Comparison of ENCODE assay signal across 7 mouse cellular contexts in the genomic region with DNA sequence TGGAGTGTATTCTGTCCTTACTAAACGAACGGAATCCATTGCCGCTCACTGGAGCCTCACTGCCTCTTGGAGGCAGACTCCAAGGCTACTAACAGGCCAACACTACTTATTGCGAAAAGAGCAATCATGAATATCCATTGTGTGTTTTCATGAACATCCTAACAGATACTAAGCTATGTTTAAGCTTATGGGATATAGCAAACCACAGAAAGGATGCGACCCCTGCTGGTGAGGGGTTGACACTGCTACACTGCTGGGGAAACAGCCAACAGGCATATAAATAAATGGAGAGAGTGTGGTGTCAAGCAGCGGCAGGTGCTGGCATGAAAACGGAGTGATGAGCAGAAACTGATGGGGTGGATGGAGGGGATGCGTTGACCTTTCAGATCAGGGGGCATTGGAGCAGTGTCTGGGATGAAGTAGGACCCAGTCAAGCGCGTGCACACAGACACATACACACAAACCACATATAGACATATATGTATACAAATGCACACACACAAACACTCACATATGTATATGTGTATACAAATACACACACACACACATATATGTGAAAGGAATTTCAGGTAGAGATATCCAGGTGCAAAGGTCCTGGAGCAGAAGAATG. TPM values are rescaled to one million over a fixed set of nuclear protein-coding genes. Genes with fewer than 3 reads are reported as not detected.
DNase-seq lines count a peak whose midpoint lies in the region; ATAC-seq and TF ChIP-seq lines count a peak whose summit lies in the region.

No protein-coding gene starts in this region.

- no peak for ATAC-seq in heart, embryonic 16.5 days (replicated peaks; ENCODE audit: extremely low read depth, insufficient read depth, low FRiP score)

- TF ChIP-seq POLR2A in MEL (IDR thresholded peaks at IDR 0.05; ENCODE audit: control insufficient read depth in 1 of 2, insufficient read depth in 1 of 2, low read depth in 1 of 2, low read length in 2 of 2, poor library complexity in 1 of 2): no peak

- H3K36me3 ChIP-seq in MEL (ENCODE audit: control insufficient read depth in 1 of 2, insufficient read depth in 2 of 2, low read length in 2 of 2): peaks cover 0 to 18% of the 10 kb centered on the region in 2 experiments; a peak in 2 of 4 replicates
- H3K36me3 ChIP-seq in embryonic facial prominence, embryonic 10.5 days (replicated peaks): peaks cover 1% of the 10 kb centered on the region; the same call in 1 of the 2 replicates
- no peaks in the 10 kb centered on the region for H3K36me3 ChIP-seq in heart, embryonic 16.5 days (ENCODE audit: control insufficient read depth, insufficient read depth)

- DNase-seq in MEL (ENCODE audit: low read depth, low spot score): peak; percentile 91
- DNase-seq in adrenal gland, postnatal 25 days: peak; percentile 60
- DNase-seq in embryonic facial prominence, embryonic 10.5 days (ENCODE audit: low spot score): peak; percentile 78
- peak; percentile 47 to 66 for DNase-seq in kidney, postnatal 25 days
- peak; percentile 67 for DNase-seq in lung, postnatal 14 days
- DNase-seq in retina, postnatal 7 days (ENCODE audit: low read depth, low spot score): peak; percentile 43

- peak overlapping the region; percentile 46 to 60 for H3K4me3 ChIP-seq in MEL (ENCODE audit: control insufficient read depth in 1 of 2, insufficient read depth in 1 of 2, low read depth in 2 of 2, low read length in 2 of 2)
- H3K4me3 ChIP-seq in embryonic facial prominence, embryonic 10.5 days: no peak overlapping the region
- H3K4me3 ChIP-seq in heart, embryonic 16.5 days (ENCODE audit: low read length): no peak overlapping the region

- H3K27ac ChIP-seq in MEL (ENCODE audit: control insufficient read depth, low read depth, low read length): peak overlapping the region; percentile 55
- no peak overlapping the region for H3K27ac ChIP-seq in embryonic facial prominence, embryonic 10.5 days (replicated peaks)
- H3K27ac ChIP-seq in heart, embryonic 16.5 days (ENCODE audit: low read length): peak overlapping the region; percentile 80

- no peaks in the 10 kb centered on the region for H3K79me2 ChIP-seq in MEL (ENCODE audit: control insufficient read depth, insufficient read depth, low read length, poor library complexity)

- TF ChIP-seq EP300 in MEL (IDR thresholded peaks at IDR 0.05; ENCODE audit: low read depth in 1 of 2, low read length in 2 of 2): no peak

- TF ChIP-seq RAD21 in MEL (IDR thresholded peaks at IDR 0.05; ENCODE audit: low read depth, low read length): peak; percentile 92

- no peaks in the 10 kb centered on the region for H3K9me3 ChIP-seq in MEL (replicated peaks; ENCODE audit: insufficient read depth, low read length)
- H3K9me3 ChIP-seq in embryonic facial prominence, embryonic 10.5 days: no peaks in the 10 kb centered on the region
- H3K9me3 ChIP-seq in heart, embryonic 16.5 days (replicated peaks; ENCODE audit: control insufficient read depth, low read length): no peaks in the 10 kb centered on the region

- peak; percentile 84 to 96 (median 93) for TF ChIP-seq CTCF in MEL (IDR thresholded peaks at IDR 0.05 in 2 of 3, conservative IDR thresholded peaks at IDR 0.05 in 1 of 3; ENCODE audit: control insufficient read depth in 1 of 3, insufficient read depth in 1 of 3, low read depth in 2 of 3, low read length in 3 of 3, poor library complexity in 1 of 3, severe bottlenecking in 1 of 3)

- H3K4me2 ChIP-seq in heart, embryonic 16.5 days (ENCODE audit: low read depth, low read length): peak overlapping the region; percentile 77

- peak overlapping the region; percentile 60 for H3K9ac ChIP-seq in MEL (ENCODE audit: control insufficient read depth, low read depth, low read length, poor library complexity, severe bottlenecking)
- no peak overlapping the region for H3K9ac ChIP-seq in heart, embryonic 16.5 days (ENCODE audit: low read length)

- WGBS in embryonic facial prominence, embryonic 10.5 days: 65% methylated on average over 10 of the region's 10 CpGs
- 64% methylated on average over 10 of the region's 10 CpGs for WGBS in heart, embryonic 16.5 days

- H3K27me3 ChIP-seq in MEL (ENCODE audit: control insufficient read depth in 1 of 2, insufficient read depth in 2 of 2, low read length in 2 of 2): no peaks in the 10 kb centered on the region
- no peaks in the 10 kb centered on the region for H3K27me3 ChIP-seq in embryonic facial prominence, embryonic 10.5 days (replicated peaks; ENCODE audit: low read depth, poor library complexity, severe bottlenecking)
- H3K27me3 ChIP-seq in heart, embryonic 16.5 days (ENCODE audit: control insufficient read depth, insufficient read depth, low read length): no peaks in the 10 kb centered on the region

- H3K4me1 ChIP-seq in MEL (ENCODE audit: control insufficient read depth in 1 of 2, insufficient read depth in 2 of 2, low read length in 2 of 2): peaks cover 8 to 9% of the 10 kb centered on the region in 2 experiments
- peaks cover 18% of the 10 kb centered on the region for H3K4me1 ChIP-seq in embryonic facial prominence, embryonic 10.5 days
- peaks cover 29% of the 10 kb centered on the region for H3K4me1 ChIP-seq in heart, embryonic 16.5 days (ENCODE audit: control insufficient read depth, insufficient read depth, low read length)

TF ChIP-seq in MEL, 35 proteins besides CTCF, POLR2A, EP300 and RAD21:
- peak; percentile 97 for TF ChIP-seq SMC3 (IDR thresholded peaks at IDR 0.05; ENCODE audit: low read depth, low read length)
- TF ChIP-seq MAX (IDR thresholded peaks at IDR 0.05; ENCODE audit: low read length): no peak
- peak; percentile 78 for TF ChIP-seq ZC3H11A (IDR thresholded peaks at IDR 0.05; ENCODE audit: low read depth, low read length)

RNA-seq across cellular contexts. Expression of a gene that starts 1.5 kb away (rescaled TPM):
- 0.04 and 0.16 TPM in 2 replicates for total RNA-seq in MEL (2012; rRNA removed)
- polyA plus RNA-seq in MEL (2012; ENCODE audit: insufficient read depth in 1 of 2, insufficient read length in 2 of 2, low read depth in 1 of 2, low replicate concordance in 2 of 2, missing spikeins in 1 of 2): under 1 TPM in 1 of 2 experiments, not detected in 1; 0.24 TPM
- total RNA-seq in adrenal gland, postnatal 25 days (2021): 31.1 and 43.5 TPM in 2 replicates
- 0.09 and 0.11 TPM in 2 replicates for polyA plus RNA-seq in embryonic facial prominence, embryonic 10.5 days (2016; fragmentation: Nextera tagmentation; extraction: Ambion mirVana)
- 0.81 and 0.85 TPM in 2 replicates for polyA plus RNA-seq in heart, embryonic 16.5 days (2015; fragmentation: Nextera tagmentation; extraction: Ambion mirVana)

RNA-seq across cellular contexts. Expression of a gene that starts 12.5 kb away (rescaled TPM):
- 9.5 and 11.1 TPM in 2 replicates for total RNA-seq in MEL (2012; rRNA removed)
- polyA plus RNA-seq in MEL (2012; ENCODE audit: insufficient read depth in 1 of 2, insufficient read length in 2 of 2, low read depth in 1 of 2, low replicate concordance in 2 of 2, missing spikeins in 1 of 2): 10 to 100 TPM in 1 of 2 experiments, not detected in 1; 12.6 TPM
- total RNA-seq in adrenal gland, postnatal 25 days (2021): 15.8 and 24.0 TPM in 2 replicates
- polyA plus RNA-seq in embryonic facial prominence, embryonic 10.5 days (2016; fragmentation: Nextera tagmentation; extraction: Ambion mirVana): 17.3 and 18.0 TPM in 2 replicates
- polyA plus RNA-seq in heart, embryonic 16.5 days (2015; fragmentation: Nextera tagmentation; extraction: Ambion mirVana): 9.8 and 14.0 TPM in 2 replicates

RNA-seq across cellular contexts. Expression of a gene that starts 35.5 kb away (rescaled TPM):
- 12.3 and 14.2 TPM in 2 replicates for total RNA-seq in MEL (2012; rRNA removed)
- 10 to 100 TPM; 11.5 to 48.8 TPM for polyA plus RNA-seq in MEL (2012; ENCODE audit: insufficient read depth in 1 of 2, insufficient read length in 2 of 2, low read depth in 1 of 2, low replicate concordance in 2 of 2, missing spikeins in 1 of 2)
- total RNA-seq in adrenal gland, postnatal 25 days (2021): 2.1 and 2.2 TPM in 2 replicates
- 20.9 and 22.4 TPM in 2 replicates for polyA plus RNA-seq in embryonic facial prominence, embryonic 10.5 days (2016; fragmentation: Nextera tagmentation; extraction: Ambion mirVana)
- 15.3 and 17.1 TPM in 2 replicates for polyA plus RNA-seq in heart, embryonic 16.5 days (2015; fragmentation: Nextera tagmentation; extraction: Ambion mirVana)

Comparison
In these comparisons a context has a peak if more than half of its experiments do, and no peak if none do; other contexts are left out.
1. H3K4me3 ChIP-seq: peak in MEL (2 of 2); none in embryonic facial prominence, embryonic 10.5 days (single experiment) and heart, embryonic 16.5 days (single experiment).
2. Peak in every context shown above with its lines, with median percentiles within 50 percentile points of each other: DNase-seq.